Mouse (Mus musculus) small intestine, adult 2 months (tissue): ENCODE measurements around the gene Fam83d.

Experiments
- CTCF ChIP-seq: fragments of 200-500 bp; IDR thresholded peaks from 2 replicates; pipeline ENCODE4 v1.5.1; 2012; ENCODE audit warnings: low read depth, mild to moderate bottlenecking, control low read depth, inconsistent platforms, low read length, moderate library complexity, mixed read lengths; ENCODE audit not compliant: insufficient replicate concordance, insufficient read length; ENCODE audit errors: extremely low read depth
- POLR2A ChIP-seq: fragments of 200-500 bp; IDR thresholded peaks from 2 replicates; pipeline ENCODE4 v1.6.1; 2012; ENCODE audit warnings: low read depth, mild to moderate bottlenecking, control low read depth, inconsistent platforms, low read length, moderate library complexity

- TF ChIP-seq POLR2A (no peak), CTCF (no peak)
These were observed 45.8 kb upstream of the Fam83d start for GRCm38 (mm10) chr2:158722135-158722534.
